Mouse (Mus musculus) cerebral cortex, adult 2 months (tissue): ENCODE measurements around the gene Rdh16f1.

Experiments
- WGBS: fragments of 180-500 bp; shearing (Covaris S2); methylation state at CpG from one replicate; pipeline ENCODE4 v1.1.7; 2018; 5-methylcytosine and 5-hydroxymethylcytosine counted together

Rdh16f1 gene

GRCm38 (mm10) chr10:127759181-127760110, at the start of gene Rdh16f1, which contains the start of gene Rdh1:
Gene Rdh16f1, plus strand, starts transcription at chr10:127759787.
Gene Rdh1, plus strand, starts transcription at chr10:127759721.
- 81% methylated on average over 9 of the region's 9 CpGs for WGBS

- WGBS, result 89% methylated on average over 13 of the region's 13 CpGs
These were observed 49.3 kb upstream of the Rdh16f1 start for GRCm38 (mm10) chr10:127710331-127710730.

GRCm38 (mm10) chr10:127712736-127713135, 46.9 kb upstream of the Rdh16f1 start:
- WGBS, result 89% methylated on average over 6 of the region's 6 CpGs

DNA sequence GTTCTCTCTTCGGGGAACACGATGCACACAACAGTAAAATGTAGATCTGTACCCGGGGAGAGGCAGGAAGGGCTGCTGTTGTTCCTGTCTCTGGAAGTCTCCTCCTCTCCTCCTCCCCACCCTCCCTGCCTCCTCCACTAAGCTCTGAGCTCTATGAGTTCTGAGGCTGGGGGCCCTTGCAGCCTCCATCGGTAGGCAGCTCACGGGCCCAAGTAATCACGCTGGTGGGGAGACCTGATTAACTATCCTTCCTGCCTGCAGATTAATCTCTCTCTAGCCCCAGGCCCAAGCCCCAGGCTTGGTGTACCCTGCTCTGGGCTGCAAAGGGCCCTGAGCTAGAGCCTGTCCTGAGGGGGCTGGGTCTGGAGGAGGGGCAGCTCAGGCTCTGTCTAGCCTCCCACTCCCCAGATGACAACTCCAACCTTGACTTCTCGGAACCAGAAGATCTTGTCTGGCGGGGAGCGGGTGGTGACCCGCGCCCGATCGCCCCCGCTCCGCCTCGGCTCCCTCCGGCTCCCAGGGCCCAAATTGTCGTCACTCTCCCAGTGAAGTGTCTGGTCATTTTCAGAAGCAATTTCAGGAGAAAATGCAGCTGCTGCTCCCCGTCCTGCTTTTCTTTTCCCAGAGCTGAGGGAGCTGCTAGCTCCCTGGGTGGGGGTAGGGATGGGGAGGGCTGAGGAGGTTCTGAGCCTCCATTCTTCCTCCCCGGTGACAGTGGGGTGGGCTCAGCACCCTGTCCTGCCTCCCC, 37.7 kb upstream of the Rdh16f1 start:
- WGBS, result 32% methylated on average over 20 of the region's 20 CpGs

DNA sequence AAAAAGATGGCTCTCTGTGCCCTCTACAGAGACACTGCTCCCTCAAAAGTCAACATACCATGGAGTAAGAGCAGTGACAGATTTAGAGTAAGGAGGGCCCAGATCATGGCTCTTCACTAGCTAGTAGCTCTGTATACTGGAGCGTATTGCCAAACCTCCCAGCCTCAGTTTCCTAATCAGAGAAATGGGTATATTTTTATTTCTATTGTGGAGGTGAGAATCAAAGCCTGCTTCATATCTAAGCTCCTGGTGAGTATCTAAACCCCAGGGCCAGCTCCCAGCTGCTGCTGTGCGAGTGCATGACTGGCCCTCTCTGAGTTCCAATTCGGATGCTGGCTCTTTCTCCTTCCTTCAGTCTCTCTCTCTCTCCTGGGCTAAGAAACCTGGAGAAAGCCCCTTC, 35.4 kb upstream of the Rdh16f1 start, which contains the start of gene Tac2:
Gene Tac2 (plus strand): TSS at position 301 of the 400 bp plus-strand sequence.
- WGBS, result 80% methylated on average over 3 of the region's 3 CpGs

GRCm38 (mm10) chr10:127725136-127725535, 34.5 kb upstream of the Rdh16f1 start:
- WGBS, result 91% methylated on average over 4 of the region's 4 CpGs

- 53% methylated on average over 8 of the region's 8 CpGs for WGBS
These were observed 31.1 kb upstream of the Rdh16f1 start for GRCm38 (mm10) chr10:127728437-127728836.

GRCm38 (mm10) chr10:127730285-127730932, 29.2 kb upstream of the Rdh16f1 start:
- 40% methylated on average over 11 of the region's 11 CpGs for WGBS

DNA sequence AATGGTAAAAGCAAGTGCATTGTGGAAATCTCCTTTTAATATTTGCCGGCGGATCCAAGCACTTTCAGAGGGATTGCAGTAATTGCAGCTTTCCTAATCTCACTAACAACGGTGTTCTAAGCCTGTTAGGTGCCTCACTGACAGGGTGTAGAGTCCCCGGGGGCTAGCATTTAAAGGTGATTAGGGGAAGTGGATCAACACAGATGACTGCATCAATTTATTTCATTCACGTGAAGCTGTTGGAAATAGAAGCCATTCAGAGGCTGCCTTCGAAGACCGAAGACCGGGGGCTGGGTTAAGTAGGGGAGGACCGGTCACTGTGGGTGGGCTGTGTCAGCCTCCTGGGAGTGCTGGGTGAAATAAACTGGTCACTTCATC, 28.7 kb upstream of the Rdh16f1 start:
- 41% methylated on average over 9 of the region's 9 CpGs for WGBS

- 51% methylated on average over 5 of the region's 5 CpGs for WGBS
These were observed 28.2 kb upstream of the Rdh16f1 start for GRCm38 (mm10) chr10:127731397-127731796.

- WGBS, result 41% methylated on average over 5 of the region's 5 CpGs
These were observed 25.2 kb upstream of the Rdh16f1 start for GRCm38 (mm10) chr10:127734434-127734833.

GRCm38 (mm10) chr10:127736266-127736665, 23.3 kb upstream of the Rdh16f1 start:
- 82% methylated on average over 2 of the region's 2 CpGs for WGBS

DNA sequence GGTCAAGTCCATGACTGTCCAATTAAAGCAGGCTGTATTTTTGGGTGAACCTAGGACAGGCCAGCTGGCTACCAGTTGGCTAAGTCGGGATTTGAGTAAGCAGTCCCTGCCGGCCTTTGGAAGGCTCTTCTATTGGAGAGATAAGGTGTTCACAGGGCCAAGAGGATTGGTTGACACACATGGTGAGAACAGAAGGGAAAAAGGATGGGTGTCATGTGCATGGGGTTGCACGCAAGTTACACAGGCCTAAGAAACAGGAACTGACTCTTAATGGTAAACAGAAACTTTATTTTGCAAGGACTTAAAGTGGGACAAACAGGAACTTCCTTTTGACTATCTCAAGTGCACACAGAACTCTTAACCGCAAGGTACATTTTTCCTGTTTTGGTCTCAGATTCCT, 22.7 kb upstream of the Rdh16f1 start:
- 72% methylated on average over 4 of the region's 4 CpGs for WGBS

- whole genome bisulfite sequencing, result 36% methylated on average over 2 of the region's 2 CpGs
These were observed 22.0 kb upstream of the Rdh16f1 start for GRCm38 (mm10) chr10:127737552-127737951.

- 46% methylated on average over 13 of the region's 13 CpGs for WGBS
These were observed 21.3 kb upstream of the Rdh16f1 start for GRCm38 (mm10) chr10:127738151-127738882.

DNA sequence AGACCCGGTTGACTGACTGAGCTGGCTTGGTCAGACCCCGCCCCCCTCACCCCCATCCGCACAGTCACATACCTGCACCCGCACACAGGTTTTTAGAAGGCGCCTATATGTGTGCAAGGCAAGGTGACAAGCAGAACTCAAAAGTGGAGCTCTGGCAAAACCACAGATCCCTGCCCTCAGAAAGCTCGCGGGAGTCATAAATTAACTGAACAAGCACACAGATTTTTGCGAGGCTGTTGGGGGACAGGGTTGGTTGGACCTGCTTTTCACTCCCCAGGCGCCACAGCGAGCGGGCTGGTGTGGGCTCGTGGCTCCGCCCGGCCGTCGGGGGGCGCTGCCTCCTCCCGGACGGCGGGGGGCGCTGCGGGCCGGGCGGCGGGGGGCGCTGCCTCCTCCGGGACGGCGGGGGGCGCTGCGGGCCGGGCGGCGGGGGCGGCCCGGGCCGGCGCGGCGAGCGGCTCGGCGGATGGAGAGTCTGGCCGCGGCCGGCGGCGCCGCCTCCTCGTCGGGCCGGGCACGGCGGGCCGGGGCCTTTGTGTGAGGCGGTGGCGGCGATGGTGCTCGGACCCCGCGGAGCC, 20.4 kb upstream of the Rdh16f1 start, which contains the start of gene Zbtb39:
Gene Zbtb39 (plus strand): TSS at position 456 of the 578 bp plus-strand sequence.
- WGBS, result 2% methylated on average over 61 of the region's 61 CpGs

- 1% methylated on average over 45 of the region's 55 CpGs for WGBS
These were observed 19.9 kb upstream of the Rdh16f1 start for GRCm38 (mm10) chr10:127739661-127740161.

- WGBS, result 61% methylated on average over 5 of the region's 5 CpGs
These were observed 14.9 kb upstream of the Rdh16f1 start for GRCm38 (mm10) chr10:127744661-127745060.

GRCm38 (mm10) chr10:127745886-127746285, 13.7 kb upstream of the Rdh16f1 start:
- WGBS, result 77% methylated on average over 5 of the region's 5 CpGs

- WGBS, result 88% methylated on average over 8 of the region's 8 CpGs
These were observed 12.3 kb upstream of the Rdh16f1 start for GRCm38 (mm10) chr10:127747254-127747653.
